Mouse (Mus musculus) C2C12 (cell line): Measurements from ENCODE around the gene 1810046K07Rik. TPM values are rescaled to one million over a fixed set of nuclear protein-coding genes. Genes with fewer than 3 reads are reported as not detected.

Experiments
- H3K27me3 ChIP-seq: one replicate; pipeline ENCODE4 v1.6.1; 2011; ENCODE audit not compliant: control insufficient read depth, insufficient read depth, insufficient read length
- H3K36me3 ChIP-seq: one replicate; pipeline ENCODE4 v1.6.1; 2011; ENCODE audit not compliant: control insufficient read depth, insufficient read depth
- H3K4me3 ChIP-seq: one replicate; pipeline ENCODE4 v1.5.1; 2011; ENCODE audit warnings: mild to moderate bottlenecking, control low read depth; ENCODE audit not compliant: poor library complexity, insufficient read depth, severe bottlenecking
- H3K79me2 ChIP-seq: one replicate; pipeline ENCODE4 v1.6.1; 2011; ENCODE audit not compliant: control insufficient read depth, insufficient read depth
- H3K79me3 ChIP-seq: one replicate; pipeline ENCODE4 v1.6.1; 2011; ENCODE audit warnings: low read depth, control low read depth
- H3ac ChIP-seq: one replicate; pipeline ENCODE3; 2011; ENCODE audit warnings: low read depth; ENCODE audit not compliant: control insufficient read depth, insufficient read length
- CEBPB ChIP-seq: IDR thresholded peaks from one replicate; pipeline ENCODE4 v1.6.1; 2011; ENCODE audit warnings: low read depth, mild to moderate bottlenecking, control low read depth, moderate library complexity
- CTCF ChIP-seq: IDR thresholded peaks from one replicate; pipeline ENCODE4 v1.5.1; 2011; ENCODE audit not compliant: control insufficient read depth, insufficient read depth, insufficient read length
- FOSL1 ChIP-seq: IDR thresholded peaks from one replicate; pipeline ENCODE4 v1.8.0; 2011; ENCODE audit warnings: mild to moderate bottlenecking, low read length; ENCODE audit not compliant: poor library complexity, insufficient read depth, severe bottlenecking
- MAX ChIP-seq: IDR thresholded peaks from one replicate; pipeline ENCODE4 v1.6.1; 2011; ENCODE audit warnings: mild to moderate bottlenecking, control low read depth
- MYOD1 ChIP-seq: IDR thresholded peaks from one replicate; pipeline ENCODE4 v1.6.1; 2011; ENCODE audit warnings: low read depth; ENCODE audit not compliant: control insufficient read depth, insufficient read length
- MYOG ChIP-seq: IDR thresholded peaks from one replicate; pipeline ENCODE4 v1.6.1; 2011; ENCODE audit not compliant: control insufficient read depth, insufficient read length; ENCODE audit errors: extremely low read depth
- USF1 ChIP-seq: IDR thresholded peaks from one replicate; pipeline ENCODE4 v1.6.1; 2011; ENCODE audit warnings: low read depth, mild to moderate bottlenecking, control low read depth, moderate library complexity
- long read RNA-seq, 2 experiments: library from polyadenylated mRNA; unstranded; transcript quantifications; one replicate each; pipeline ENCODE4 v2.0.0; 2019 to 2020
- polyA plus RNA-seq: library from polyadenylated mRNA; unstranded; fragments of >200 nt; fragmentation: generic; extraction: Trizol; gene quantifications from one replicate; pipeline ENCODE4 v1.2.1, GENCODE M21; 2012; ENCODE audit warnings: missing spikeins

1810046K07Rik gene
- polyA plus RNA-seq: not detected
- long read RNA-seq, experiment 1: 0 reads
- long read RNA-seq, experiment 2: 0 reads

GRCm38 (mm10) chr9:51328731-51329130, at the start of gene 1810046K07Rik:
1810046K07Rik (minus strand) TSS chr9:51328917.
- H3K27me3 ChIP-seq: peaks cover 21% of the 10 kb centered on the region
- H3K79me3 ChIP-seq: no peaks in the 10 kb centered on the region
- no peaks in the 10 kb centered on the region for H3K79me2 ChIP-seq
- H3K4me3 ChIP-seq: no peak within 1 kb of the TSS
- H3ac ChIP-seq: no peak within 1 kb of the TSS
- no peaks in the 10 kb centered on the region for H3K36me3 ChIP-seq
- TF ChIP-seq MAX (no peak), CEBPB (no peak), FOSL1 (no peak), MYOG (no peak), USF1 (no peak), MYOD1 (no peak), CTCF (no peak)

- Histone ChIP-seq H3K79me2 (no peaks in the 10 kb centered on the region), H3K79me3 (no peaks in the 10 kb centered on the region), H3K27me3 (peaks cover 3% of the 10 kb centered on the region), H3K4me3 (no peak overlapping the region), H3ac (no peak overlapping the region), H3K36me3 (no peaks in the 10 kb centered on the region)
- TF ChIP-seq USF1 (no peak), MYOG (no peak), CEBPB (no peak)
These were observed 40.8 kb upstream of the 1810046K07Rik start for GRCm38 (mm10) chr9:51369560-51369959.

- no peak overlapping the region for H3ac ChIP-seq
- no peaks in the 10 kb centered on the region for H3K36me3 ChIP-seq
- H3K79me2 ChIP-seq: no peaks in the 10 kb centered on the region
- no peak overlapping the region for H3K4me3 ChIP-seq
- TF ChIP-seq USF1: no peak
- TF ChIP-seq MYOG: no peak
- no peak for TF ChIP-seq CTCF
- H3K79me3 ChIP-seq: no peaks in the 10 kb centered on the region
- H3K27me3 ChIP-seq: peaks cover 3% of the 10 kb centered on the region
These were observed 38.4 kb upstream of the 1810046K07Rik start for GRCm38 (mm10) chr9:51367124-51367523.

- Histone ChIP-seq H3K27me3 (no peaks in the 10 kb centered on the region), H3K4me3 (no peak overlapping the region), H3ac (no peak overlapping the region), H3K79me2 (no peaks in the 10 kb centered on the region), H3K79me3 (no peaks in the 10 kb centered on the region), H3K36me3 (no peaks in the 10 kb centered on the region)
- TF ChIP-seq MYOD1 (no peak), CTCF (no peak), MYOG (no peak), MAX (no peak), USF1 (no peak), FOSL1 (no peak), CEBPB (no peak)
These were observed 35.3 kb upstream of the 1810046K07Rik start for GRCm38 (mm10) chr9:51364059-51364458.

GRCm38 (mm10) chr9:51353511-51353910, 24.8 kb upstream of the 1810046K07Rik start:
- no peaks in the 10 kb centered on the region for H3K36me3 ChIP-seq
- no peaks in the 10 kb centered on the region for H3K79me3 ChIP-seq
- peaks cover 16% of the 10 kb centered on the region for H3K27me3 ChIP-seq
- H3ac ChIP-seq: no peak overlapping the region
- H3K79me2 ChIP-seq: no peaks in the 10 kb centered on the region
- H3K4me3 ChIP-seq: no peak overlapping the region
- TF ChIP-seq CEBPB (no peak), MYOD1 (no peak), CTCF (no peak)

- Histone ChIP-seq H3ac (no peak overlapping the region), H3K36me3 (no peaks in the 10 kb centered on the region), H3K79me3 (no peaks in the 10 kb centered on the region), H3K27me3 (peaks cover 16% of the 10 kb centered on the region), H3K79me2 (no peaks in the 10 kb centered on the region), H3K4me3 (no peak overlapping the region)
- TF ChIP-seq FOSL1: no peak
These were observed 24.2 kb upstream of the 1810046K07Rik start for GRCm38 (mm10) chr9:51352896-51353295.
